Mouse (Mus musculus) thymus, postnatal 14 days (tissue): ENCODE results near the gene Hjurp.
A peak's percentile ranks its signal among the peaks of the same experiment; 100 is the strongest.

ENCODE experiments used
- DNase-seq: peaks from one replicate; pipeline ENCODE4 v3.0.0; 2021

Gene Hjurp

DNA sequence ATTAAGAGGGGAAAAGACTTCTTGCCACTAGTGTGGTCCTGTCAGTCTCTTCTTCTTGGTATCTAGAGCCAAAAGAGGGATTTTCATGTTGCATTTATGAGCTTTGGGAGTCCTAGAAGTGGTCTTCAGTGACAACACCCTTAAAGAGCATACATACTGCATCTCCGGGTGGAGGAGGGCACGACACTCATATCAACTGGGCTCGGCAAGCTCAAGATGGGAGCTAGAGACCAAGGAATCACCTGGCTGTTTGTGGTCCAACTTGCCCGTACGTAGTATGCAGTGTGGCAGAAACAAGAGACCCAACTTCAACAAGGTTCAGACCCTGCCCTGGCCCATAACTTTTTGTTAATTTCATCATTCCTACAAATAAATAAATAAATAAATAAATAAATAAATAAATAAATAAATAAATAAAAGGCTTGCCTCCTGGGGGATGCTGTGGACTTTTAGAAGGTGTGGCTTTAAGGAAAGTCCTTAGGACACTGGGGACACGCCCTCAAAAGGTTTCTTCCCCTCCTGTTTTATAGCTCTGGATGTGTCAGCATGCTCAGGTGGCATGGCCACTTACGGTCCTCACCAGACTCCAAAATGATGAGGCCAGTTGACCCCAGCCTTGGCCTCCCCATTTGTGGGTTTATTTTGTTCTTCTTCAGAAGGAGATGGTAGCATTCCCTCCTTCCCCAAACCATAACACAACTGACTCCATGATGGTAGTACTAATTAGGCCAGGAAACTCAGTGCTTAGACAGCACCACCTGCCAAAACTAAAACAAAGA is 20.2 kb upstream of the Hjurp start:
- no peak for DNase-seq

DNA sequence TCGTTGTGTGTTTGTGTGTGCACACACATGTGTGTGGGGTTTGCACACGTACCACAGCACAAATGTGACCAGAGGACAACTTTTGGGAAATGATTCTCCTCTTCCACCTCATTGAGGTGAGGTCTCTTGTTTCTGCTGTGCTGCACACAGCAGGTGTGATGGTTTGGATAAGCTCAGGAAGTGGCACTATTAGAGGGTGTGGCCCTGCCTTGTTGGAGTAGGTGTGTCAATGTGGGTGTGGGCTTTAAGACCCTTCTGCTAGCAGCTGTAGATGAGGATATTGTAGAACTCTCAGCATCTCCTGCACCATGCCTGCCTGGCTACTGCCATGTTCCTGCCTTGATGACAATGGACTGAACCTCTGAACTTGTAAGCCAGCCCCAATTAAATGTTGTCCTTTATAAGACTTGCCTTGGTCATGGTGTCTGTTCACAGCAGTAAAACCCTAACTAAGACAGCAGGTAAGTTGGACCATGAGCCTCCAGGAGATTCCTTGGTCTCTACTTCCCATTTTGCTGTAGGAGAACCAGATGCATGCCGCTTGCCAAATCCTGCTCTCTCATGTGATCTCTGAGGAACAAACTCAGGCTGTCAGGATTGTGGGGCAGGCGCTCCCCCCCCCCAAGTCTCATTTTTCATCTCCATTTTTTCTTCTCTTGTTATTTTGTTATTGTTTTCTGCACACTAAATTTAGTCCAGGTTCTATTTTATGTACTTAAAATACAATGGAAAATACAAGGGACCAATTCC is 18.9 kb upstream of the Hjurp start:
- DNase-seq, result no peak

DNA sequence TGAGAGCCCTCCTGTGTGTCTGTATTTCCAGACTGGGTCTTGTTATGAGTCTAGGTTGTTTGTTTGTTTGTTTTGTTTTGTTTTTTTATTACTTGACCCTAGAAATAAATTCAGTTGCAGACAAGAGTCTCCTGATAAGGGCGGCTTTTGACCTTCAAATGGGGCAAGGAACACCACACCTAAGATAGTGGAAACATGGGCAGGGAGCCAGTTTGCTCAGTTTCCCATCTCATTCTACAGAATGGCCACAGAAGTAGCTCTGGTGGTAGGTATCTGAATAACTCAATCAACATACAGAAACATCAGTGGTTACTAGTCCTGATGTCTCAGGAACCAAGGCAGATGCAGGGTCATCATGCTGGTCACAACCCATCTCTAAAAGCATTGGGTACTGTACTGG is 17.2 kb upstream of the Hjurp start:
- no peak for DNase-seq

GRCm38 (mm10) chr1:88292057-88292456 is 14.6 kb upstream of the Hjurp start:
- DNase-seq, result no peak

DNA sequence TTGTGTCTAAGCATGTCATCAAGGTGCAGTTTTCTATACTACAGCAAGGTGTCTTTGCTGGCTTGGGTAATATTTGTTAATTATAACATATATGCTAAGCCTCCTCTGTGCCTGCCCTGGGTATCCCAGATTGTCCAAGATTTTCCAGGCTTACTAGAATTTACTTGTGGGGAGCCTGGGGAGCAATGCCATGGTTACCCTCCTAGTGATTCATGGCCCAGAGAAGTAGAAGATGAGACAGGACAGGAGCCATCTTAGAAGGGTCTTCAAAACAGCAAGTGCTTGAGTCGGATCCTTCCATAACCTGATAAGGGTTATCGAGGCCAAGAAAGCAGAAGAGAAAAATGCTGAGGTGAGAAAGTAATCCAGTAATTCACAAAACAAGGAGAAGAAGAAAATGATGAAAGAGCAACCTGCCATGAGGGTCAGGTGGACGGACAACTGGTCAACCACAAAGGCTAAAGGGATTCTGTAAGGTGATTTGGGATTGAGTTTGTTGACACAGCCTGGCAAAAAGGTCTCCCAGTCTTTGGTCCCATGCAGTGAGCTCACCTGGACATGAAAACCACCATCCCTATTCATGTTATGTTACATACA is 14.1 kb upstream of the Hjurp start:
- DNase-seq, result no peak

GRCm38 (mm10) chr1:88290511-88290910 is 13.1 kb upstream of the Hjurp start:
- DNase-seq, result no peak

DNA sequence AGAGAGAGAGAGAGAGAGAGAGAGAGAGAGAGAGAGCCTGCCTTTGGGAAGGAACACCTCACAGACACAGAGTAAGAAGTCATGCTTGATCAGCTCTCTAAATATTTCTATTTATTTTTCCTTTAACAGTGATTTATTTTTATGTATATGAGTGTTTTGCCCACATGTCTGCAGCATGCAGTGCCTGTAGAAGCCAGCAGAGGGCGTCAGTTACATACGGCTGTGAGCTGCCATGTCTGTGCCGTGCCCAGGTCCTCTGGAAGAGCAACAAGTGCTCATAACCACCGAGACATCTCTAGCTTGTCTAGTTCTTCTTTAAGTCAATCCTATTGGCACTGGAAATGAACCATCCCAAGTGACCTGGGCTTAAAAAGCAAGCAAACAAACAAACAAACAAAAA is 12.5 kb upstream of the Hjurp start:
- peak; percentile 76 for DNase-seq

GRCm38 (mm10) chr1:88289152-88289551 is 11.7 kb upstream of the Hjurp start:
- no peak for DNase-seq

DNA sequence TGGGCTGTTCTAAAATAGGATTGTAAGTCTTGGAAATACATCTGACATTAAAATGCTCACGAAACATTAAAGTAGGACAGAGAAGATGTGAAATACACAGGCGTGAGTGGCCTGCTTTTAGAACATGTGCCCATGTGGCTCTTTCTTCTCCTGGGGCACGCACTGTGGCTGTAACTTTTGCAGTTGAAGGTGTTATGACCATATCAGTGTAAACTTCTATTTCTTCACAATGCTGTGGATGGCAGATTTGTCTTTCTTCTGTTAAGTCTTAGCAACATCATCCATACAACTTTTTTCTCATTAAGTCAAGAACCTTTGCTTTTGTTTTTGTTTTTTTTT is 11.3 kb upstream of the Hjurp start:
- DNase-seq, result no peak

GRCm38 (mm10) chr1:88288056-88288788 is 10.8 kb upstream of the Hjurp start:
- no peak for DNase-seq

- DNase-seq, result peak; percentile 72
These were observed 10.2 kb upstream of the Hjurp start for GRCm38 (mm10) chr1:88287697-88287980.

GRCm38 (mm10) chr1:88286887-88287696 is 9.7 kb upstream of the Hjurp start:
- DNase-seq, result peak; percentile 16

DNA sequence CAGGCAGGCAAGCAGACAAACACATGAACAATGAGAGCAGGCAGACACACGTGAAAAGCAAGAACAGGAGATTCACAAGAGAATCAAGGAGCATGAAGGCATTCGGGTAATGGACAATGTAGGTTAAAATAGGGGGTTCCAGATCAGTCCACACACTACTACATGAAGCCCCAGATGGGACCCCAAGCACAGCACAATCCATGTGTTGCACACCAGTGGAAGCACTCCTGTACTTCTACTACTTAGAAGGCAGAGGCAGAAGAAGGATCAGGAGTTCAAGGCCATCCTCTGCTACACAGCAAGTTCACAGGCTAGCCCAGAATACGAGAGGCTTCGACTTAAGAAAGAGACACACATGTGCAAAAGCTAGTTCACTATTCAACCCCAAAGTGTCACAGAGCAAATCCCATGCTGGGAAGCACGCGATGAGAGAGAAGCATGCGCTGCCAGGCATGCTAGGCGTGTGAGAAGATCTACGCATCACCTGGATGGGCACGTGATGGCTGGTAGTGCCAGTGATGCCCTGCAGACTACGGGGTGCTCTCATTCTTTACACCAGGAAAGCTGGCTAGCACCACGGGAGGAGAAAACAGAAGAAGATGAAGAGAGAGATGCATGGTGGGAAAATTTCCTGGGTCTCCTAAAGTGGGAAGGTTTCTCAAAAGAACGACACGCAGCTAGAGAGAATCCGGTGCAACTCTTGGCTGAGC is 8.9 kb upstream of the Hjurp start:
- peak; percentile 19 for DNase-seq

- no peak for DNase-seq
These were observed 8.2 kb upstream of the Hjurp start for GRCm38 (mm10) chr1:88285652-88286051.

DNA sequence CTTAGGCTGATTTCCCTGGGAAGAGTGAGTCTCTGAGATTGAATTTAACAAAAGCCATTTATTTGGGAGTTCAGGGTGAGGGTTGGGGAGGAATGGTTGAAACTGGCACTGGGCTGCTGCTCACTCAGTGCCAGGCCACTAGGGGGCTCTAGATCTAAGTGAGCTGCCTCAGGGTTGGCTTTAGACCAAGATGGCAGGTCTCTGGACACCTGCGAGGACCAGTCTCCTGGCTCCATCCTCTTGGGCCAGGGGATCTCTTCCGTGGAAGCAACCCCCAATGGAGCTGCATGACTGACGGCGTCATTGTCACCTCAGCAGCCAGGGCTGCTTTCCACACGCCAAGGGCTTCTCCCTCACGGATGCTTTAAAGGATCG is 7.5 kb upstream of the Hjurp start:
- DNase-seq, result peak; percentile 61

DNA sequence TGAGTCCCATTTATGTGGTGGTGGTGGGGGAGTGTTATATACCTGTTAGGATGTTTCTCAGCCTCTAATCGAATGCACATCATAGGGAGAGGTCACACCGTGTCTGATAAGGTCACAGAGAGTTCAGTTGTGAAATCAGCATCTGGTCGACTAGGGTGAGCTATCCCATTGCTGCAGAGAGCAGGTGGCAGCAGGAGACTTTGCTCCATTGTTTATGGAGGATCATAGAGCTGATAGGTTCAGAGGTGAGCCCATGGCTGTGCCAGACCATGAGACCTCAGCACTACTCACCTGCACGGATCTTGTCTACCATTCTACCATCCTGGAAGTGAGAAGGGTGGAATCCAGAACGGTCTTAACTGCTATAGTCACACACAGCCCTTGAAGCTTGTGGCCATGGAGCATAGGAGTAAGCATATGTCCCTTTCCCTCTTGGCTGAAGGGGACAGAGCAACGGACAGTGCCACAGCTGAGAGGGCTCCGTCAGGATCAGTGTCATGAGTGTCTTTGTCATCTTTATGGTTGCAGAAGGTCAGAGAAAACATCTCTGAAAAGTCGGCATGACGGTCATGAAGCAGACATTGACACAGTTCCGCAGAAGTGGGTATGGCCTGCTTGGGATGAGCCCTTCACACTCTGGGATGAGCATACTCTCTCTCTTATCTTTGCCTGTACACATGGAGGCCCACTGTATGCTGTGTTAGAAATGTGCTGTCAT is 7.0 kb upstream of the Hjurp start:
- peak; percentile 13 for DNase-seq

- DNase-seq, result peak; percentile 10
These were observed 6.2 kb upstream of the Hjurp start for GRCm38 (mm10) chr1:88283376-88284227.

DNA sequence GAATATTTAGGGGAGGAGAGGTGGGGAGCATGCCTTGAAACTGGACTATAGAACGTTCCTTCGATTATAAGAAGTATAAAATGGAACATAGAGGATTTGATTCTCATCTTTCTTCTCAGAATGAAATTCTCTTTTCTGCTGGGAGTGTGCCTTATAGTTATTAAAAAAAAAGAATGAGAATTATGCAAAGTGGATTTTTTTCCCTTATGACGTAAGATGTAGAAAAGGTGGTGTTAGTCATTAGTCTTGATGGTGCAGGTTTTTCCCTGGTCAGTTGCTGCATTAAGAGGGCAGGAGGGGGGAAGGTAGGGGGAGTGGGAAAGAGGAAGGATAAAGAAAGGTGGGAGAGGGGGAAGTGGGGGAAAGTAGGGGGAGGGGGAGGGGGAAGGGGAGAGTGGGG is 4.9 kb upstream of the Hjurp start:
- no peak for DNase-seq

GRCm38 (mm10) chr1:88280006-88280690 is 2.7 kb upstream of the Hjurp start:
- no peak for DNase-seq
